8 mouse cellular contexts compared by ENCODE assay signal in the genomic region with DNA sequence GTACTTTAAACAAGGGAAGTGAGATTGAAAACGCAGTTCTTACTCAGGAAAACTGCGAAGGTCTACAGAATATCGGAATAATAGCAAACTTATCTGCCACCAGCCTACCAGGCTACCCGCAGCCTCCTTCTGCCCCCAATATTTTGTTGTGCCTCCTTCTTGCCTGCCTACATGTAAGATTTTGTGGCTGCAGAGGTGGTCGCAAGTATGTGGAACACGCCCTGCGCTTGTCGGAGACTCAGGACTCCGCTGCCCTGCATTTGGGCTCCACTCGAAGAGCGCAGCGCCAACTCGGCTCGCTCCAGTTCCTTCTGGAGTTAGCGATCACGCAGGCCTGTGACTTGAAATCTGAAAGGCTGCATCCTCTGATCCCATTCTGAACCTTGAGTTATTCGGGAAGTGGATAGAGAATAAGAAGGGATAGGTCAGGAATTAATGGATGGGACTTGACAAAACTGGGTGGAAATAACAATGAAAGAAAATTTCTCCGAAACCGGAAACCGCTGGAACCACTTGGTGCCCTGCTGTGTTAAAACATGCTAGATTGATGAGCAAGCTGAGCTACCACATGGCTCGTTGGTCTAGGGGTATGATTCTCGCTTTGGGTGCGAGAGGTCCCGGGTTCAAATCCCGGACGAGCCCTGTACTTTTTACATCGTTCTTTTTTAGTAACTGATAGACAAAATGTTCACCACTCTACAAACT. TPM values are rescaled to one million over a fixed set of nuclear protein-coding genes. Genes with fewer than 3 reads are reported as not detected.
DNase-seq lines count a peak whose midpoint lies in the region; ATAC-seq and TF ChIP-seq lines count a peak whose summit lies in the region.

No protein-coding gene starts in this region.

- H3K4me1 ChIP-seq in MEL (ENCODE audit: control insufficient read depth in 1 of 2, insufficient read depth in 2 of 2, low read length in 2 of 2): peaks cover 0 to 7% of the 10 kb centered on the region in 2 experiments; a peak in 2 of 4 replicates
- no peaks in the 10 kb centered on the region; the same call in 1 of the 2 replicates for H3K4me1 ChIP-seq in forebrain, embryonic 16.5 days (replicated peaks; ENCODE audit: control insufficient read depth, insufficient read depth, low read length)
- peaks cover 11% of the 10 kb centered on the region for H3K4me1 ChIP-seq in lung, embryonic 16.5 days (replicated peaks; ENCODE audit: control insufficient read depth, insufficient read depth, low read length)

- H3K79me2 ChIP-seq in MEL (ENCODE audit: control insufficient read depth, insufficient read depth, low read length, poor library complexity): no peaks in the 10 kb centered on the region

- peak; percentile 86 for DNase-seq in MEL (ENCODE audit: low read depth, low spot score)
- DNase-seq in cerebellum, adult 18-20 months: peak; percentile 69 to 86
- peak; percentile 89 for DNase-seq in heart, postnatal 4 days
- peak; percentile 67 for DNase-seq in layer of hippocampus, adult 9-11 months
- DNase-seq in ovary, adult 18-20 months (ENCODE audit: low spot score): peak; percentile 60
- DNase-seq in thymus, postnatal 14 days: peak; percentile 87

- no peaks in the 10 kb centered on the region for H3K9me3 ChIP-seq in MEL (replicated peaks; ENCODE audit: insufficient read depth, low read length)
- no peaks in the 10 kb centered on the region for H3K9me3 ChIP-seq in forebrain, embryonic 16.5 days (ENCODE audit: control insufficient read depth, low read length)
- no peaks in the 10 kb centered on the region for H3K9me3 ChIP-seq in lung, embryonic 16.5 days (ENCODE audit: control insufficient read depth, low read length)

- TF ChIP-seq CTCF in MEL (IDR thresholded peaks at IDR 0.05 in 2 of 3, conservative IDR thresholded peaks at IDR 0.05 in 1 of 3; ENCODE audit: control insufficient read depth in 1 of 3, insufficient read depth in 1 of 3, low read depth in 2 of 3, low read length in 3 of 3, poor library complexity in 1 of 3, severe bottlenecking in 1 of 3): no peak

- H3K4me3 ChIP-seq in MEL (ENCODE audit: control insufficient read depth in 1 of 2, insufficient read depth in 1 of 2, low read depth in 2 of 2, low read length in 2 of 2): peak overlapping the region; percentile 71 to 74
- H3K4me3 ChIP-seq in forebrain, embryonic 16.5 days (replicated peaks; ENCODE audit: low read length): peak overlapping the region; percentile 83
- peak overlapping the region; percentile 83 for H3K4me3 ChIP-seq in lung, embryonic 16.5 days (ENCODE audit: low read length)

- peak overlapping the region; percentile 42 for H3K9ac ChIP-seq in MEL (ENCODE audit: control insufficient read depth, low read depth, low read length, poor library complexity, severe bottlenecking)
- peak overlapping the region; percentile 55 for H3K9ac ChIP-seq in forebrain, embryonic 16.5 days (replicated peaks; ENCODE audit: low read depth, low read length)
- H3K9ac ChIP-seq in lung, embryonic 16.5 days (ENCODE audit: low read length): peak overlapping the region; percentile 59

- 0 out of 2 replicates have a peak overlapping the region, but pooled peaks have one; percentile 16 for H3K27ac ChIP-seq in MEL (ENCODE audit: control insufficient read depth, low read depth, low read length)
- H3K27ac ChIP-seq in forebrain, embryonic 16.5 days (ENCODE audit: low read length): peak overlapping the region; percentile 52
- H3K27ac ChIP-seq in lung, embryonic 16.5 days (ENCODE audit: low read length): peak overlapping the region; percentile 90

- peak; percentile 45 for ATAC-seq in forebrain, embryonic 16.5 days
- ATAC-seq in lung, embryonic 16.5 days (ENCODE audit: low read depth): peak; percentile 48

- no peak for TF ChIP-seq EP300 in MEL (IDR thresholded peaks at IDR 0.05; ENCODE audit: low read depth in 1 of 2, low read length in 2 of 2)

- H3K27me3 ChIP-seq in MEL (ENCODE audit: control insufficient read depth in 1 of 2, insufficient read depth in 2 of 2, low read length in 2 of 2): no peaks in the 10 kb centered on the region
- no peaks in the 10 kb centered on the region for H3K27me3 ChIP-seq in forebrain, embryonic 16.5 days (replicated peaks; ENCODE audit: control insufficient read depth, insufficient read depth, low read length)
- no peaks in the 10 kb centered on the region for H3K27me3 ChIP-seq in lung, embryonic 16.5 days (ENCODE audit: control insufficient read depth, insufficient read depth, low read depth, low read length)

- TF ChIP-seq POLR2A in MEL (IDR thresholded peaks at IDR 0.05; ENCODE audit: control insufficient read depth in 1 of 2, insufficient read depth in 1 of 2, low read depth in 1 of 2, low read length in 2 of 2, poor library complexity in 1 of 2): no peak

- no peak for TF ChIP-seq RAD21 in MEL (IDR thresholded peaks at IDR 0.05; ENCODE audit: low read depth, low read length)

- H3K4me2 ChIP-seq in forebrain, embryonic 16.5 days (ENCODE audit: low read length): peak overlapping the region; percentile 78
- peak overlapping the region; percentile 84 for H3K4me2 ChIP-seq in lung, embryonic 16.5 days (ENCODE audit: low read depth, low read length)

- H3K36me3 ChIP-seq in MEL (ENCODE audit: control insufficient read depth in 1 of 2, insufficient read depth in 2 of 2, low read length in 2 of 2): peaks cover 0 to 2% of the 10 kb centered on the region in 2 experiments; a peak in 2 of 4 replicates
- H3K36me3 ChIP-seq in forebrain, embryonic 16.5 days (ENCODE audit: control insufficient read depth, insufficient read depth): no peaks in the 10 kb centered on the region
- H3K36me3 ChIP-seq in lung, embryonic 16.5 days (ENCODE audit: control insufficient read depth, insufficient read depth, low read length): no peaks in the 10 kb centered on the region

- under 1% methylated on average over 27 of the region's 27 CpGs for WGBS in forebrain, embryonic 16.5 days
- WGBS in lung, embryonic 16.5 days: under 1% methylated on average over 27 of the region's 27 CpGs

TF ChIP-seq in MEL, 35 proteins besides CTCF, POLR2A, EP300 and RAD21:
- TF ChIP-seq GABPA (IDR thresholded peaks at IDR 0.05; ENCODE audit: low read depth, low read length) (no peak), CHD1 (IDR thresholded peaks at IDR 0.05; ENCODE audit: low read depth, low read length) (no peak), MYB (IDR thresholded peaks at IDR 0.05; ENCODE audit: low read depth, low read length) (no peak), TBP (IDR thresholded peaks at IDR 0.05; ENCODE audit: low read depth, low read length) (peak; percentile 99)
TF ChIP-seq in MEL: peak in this region for 1.

RNA-seq across cellular contexts. Expression of gene Rnase4, which starts 0.6 kb away (rescaled TPM):
- total RNA-seq in MEL (2012; rRNA removed): not detected in 2 replicates
- under 1 TPM in 1 of 2 experiments, not detected in 1; 0.18 TPM for polyA plus RNA-seq in MEL (2012; ENCODE audit: insufficient read depth in 1 of 2, insufficient read length in 2 of 2, low read depth in 1 of 2, low replicate concordance in 2 of 2, missing spikeins in 1 of 2)
- polyA plus RNA-seq in forebrain, embryonic 16.5 days (2015; fragmentation: Nextera tagmentation; extraction: Ambion mirVana): 11.1 and 11.6 TPM in 2 replicates
- total RNA-seq in heart, postnatal 4 days (2021): 10 to 100 TPM; 30.4 to 31.7 TPM
- 42.2 and 50.8 TPM in 2 replicates for polyA plus RNA-seq in lung, embryonic 16.5 days (2015; fragmentation: Nextera tagmentation; extraction: Ambion mirVana)

RNA-seq across cellular contexts. Expression of gene Ang, which starts 0.7 kb away (rescaled TPM):
- total RNA-seq in MEL (2012; rRNA removed): not detected in 2 replicates
- not detected for polyA plus RNA-seq in MEL (2012; ENCODE audit: insufficient read depth in 1 of 2, insufficient read length in 2 of 2, low read depth in 1 of 2, low replicate concordance in 2 of 2, missing spikeins in 1 of 2)
- polyA plus RNA-seq in forebrain, embryonic 16.5 days (2015; fragmentation: Nextera tagmentation; extraction: Ambion mirVana): 2.4 and 3.0 TPM in 2 replicates
- total RNA-seq in heart, postnatal 4 days (2021): 1 to 10 TPM; 2.2 to 3.3 TPM
- 6.3 and 8.7 TPM in 2 replicates for polyA plus RNA-seq in lung, embryonic 16.5 days (2015; fragmentation: Nextera tagmentation; extraction: Ambion mirVana)

RNA-seq across cellular contexts. Expression of gene Olfr750, which starts 16.0 kb away (rescaled TPM):
- total RNA-seq in MEL (2012; rRNA removed): not detected in 2 replicates
- not detected for polyA plus RNA-seq in MEL (2012; ENCODE audit: insufficient read depth in 1 of 2, insufficient read length in 2 of 2, low read depth in 1 of 2, low replicate concordance in 2 of 2, missing spikeins in 1 of 2)
- polyA plus RNA-seq in forebrain, embryonic 16.5 days (2015; fragmentation: Nextera tagmentation; extraction: Ambion mirVana): 0.04 TPM in 1 of 2 replicates, not detected in the other
- total RNA-seq in heart, postnatal 4 days (2021): not detected
- polyA plus RNA-seq in lung, embryonic 16.5 days (2015; fragmentation: Nextera tagmentation; extraction: Ambion mirVana): not detected in 2 replicates

RNA-seq across cellular contexts. Expression of gene Eddm3b, which starts 24.0 kb away (rescaled TPM):
- not detected in 2 replicates for total RNA-seq in MEL (2012; rRNA removed)
- polyA plus RNA-seq in MEL (2012; ENCODE audit: insufficient read depth in 1 of 2, insufficient read length in 2 of 2, low read depth in 1 of 2, low replicate concordance in 2 of 2, missing spikeins in 1 of 2): not detected
- polyA plus RNA-seq in forebrain, embryonic 16.5 days (2015; fragmentation: Nextera tagmentation; extraction: Ambion mirVana): not detected in 2 replicates
- total RNA-seq in heart, postnatal 4 days (2021): not detected
- not detected in 2 replicates for polyA plus RNA-seq in lung, embryonic 16.5 days (2015; fragmentation: Nextera tagmentation; extraction: Ambion mirVana)

RNA-seq across cellular contexts. Expression of gene Rnase12, which starts 32.8 kb away (rescaled TPM):
- not detected in 2 replicates for total RNA-seq in MEL (2012; rRNA removed)
- polyA plus RNA-seq in MEL (2012; ENCODE audit: insufficient read depth in 1 of 2, insufficient read length in 2 of 2, low read depth in 1 of 2, low replicate concordance in 2 of 2, missing spikeins in 1 of 2): not detected
- polyA plus RNA-seq in forebrain, embryonic 16.5 days (2015; fragmentation: Nextera tagmentation; extraction: Ambion mirVana): not detected in 2 replicates
- total RNA-seq in heart, postnatal 4 days (2021): not detected
- 0.34 TPM in 1 of 2 replicates, not detected in the other for polyA plus RNA-seq in lung, embryonic 16.5 days (2015; fragmentation: Nextera tagmentation; extraction: Ambion mirVana)

Comparison
In these comparisons a context has a peak if more than half of its experiments do, and no peak if none do; other contexts are left out.
1. Peak in every context shown above with its lines: DNase-seq, ATAC-seq, H3K4me3 ChIP-seq and H3K27ac ChIP-seq.
2. H3K27ac ChIP-seq: peak in every context shown above with its lines; median percentile 90 in lung, embryonic 16.5 days; 52 in forebrain, embryonic 16.5 days; 16 in MEL.
3. RNA of gene Rnase4, which starts 0.6 kb away (polyA plus RNA-seq): 42.2 to 50.8 TPM in lung, embryonic 16.5 days and 11.1 to 11.6 TPM in forebrain, embryonic 16.5 days; 0.18 TPM in MEL; every median in the first group is over 10 times any median in the second.